Mouse (Mus musculus) midbrain, embryonic 14.5 days (tissue): ENCODE measurements around the gene Gm8251. TPM values are rescaled to one million over a fixed set of nuclear protein-coding genes. Genes with fewer than 3 reads are reported as not detected.

Experiments
- polyA plus RNA-seq: library from polyadenylated mRNA; unstranded; fragments of >200 nt; fragmentation: Nextera tagmentation; extraction: Ambion mirVana; gene quantifications from 2 replicates; pipeline ENCODE4 v1.2.1, GENCODE M21; 2014

Gene Gm8251
- polyA plus RNA-seq, 1 experiment from 2014 or later, result 0.05 TPM

Other genes starting within 250 kb of the Gm8251 start
- 13.9 and 14.8 TPM in 2 replicates for gene Uxs1, start 234.1 kb downstream of the Gm8251 start, polyA plus RNA-seq
- 37.7 and 56.3 TPM in 2 replicates for gene Tpp2, start 128.3 kb downstream of the Gm8251 start, polyA plus RNA-seq
- 1.6 and 2.1 TPM in 2 replicates for gene Mettl21c, start 41.9 kb downstream of the Gm8251 start, polyA plus RNA-seq
- 49.4 and 55.0 TPM in 2 replicates for gene Tex30, start 40.5 kb upstream of the Gm8251 start, polyA plus RNA-seq
- 26.9 and 32.4 TPM in 2 replicates for gene Kdelc1, start 56.9 kb upstream of the Gm8251 start, polyA plus RNA-seq
- 33.8 and 41.3 TPM in 2 replicates for gene Bivm, start 57.0 kb upstream of the Gm8251 start, polyA plus RNA-seq
- gene Ercc5, start 85.8 kb upstream of the Gm8251 start, polyA plus RNA-seq, result 26.5 and 38.8 TPM in 2 replicates
- not detected in 2 replicates for gene Mettl21e, start 157.0 kb upstream of the Gm8251 start, polyA plus RNA-seq